Mouse (Mus musculus) testis, adult 2 months (tissue): ENCODE measurements at regions not wholly inside any gene's neighbourhood (a gene's known extent, or its start where the extent isn't known, plus 50 kb on each side); places are given as distances from the start of the nearest gene placed in this dataset.

ENCODE experiments used
- CTCF ChIP-seq: fragments of 200-500 bp; IDR thresholded peaks from 2 replicates; pipeline ENCODE4 v1.5.1; 2012; ENCODE audit warnings: low read depth, mild to moderate bottlenecking, inconsistent platforms, low read length, moderate library complexity; ENCODE audit not compliant: control insufficient read depth, insufficient read depth, insufficient replicate concordance
- POLR2A ChIP-seq: fragments of 200-500 bp; IDR thresholded peaks from 2 replicates; pipeline ENCODE4 v1.6.1; 2012; ENCODE audit warnings: low read depth, mild to moderate bottlenecking, inconsistent platforms, low read length, moderate library complexity; ENCODE audit not compliant: control insufficient read depth

DNA sequence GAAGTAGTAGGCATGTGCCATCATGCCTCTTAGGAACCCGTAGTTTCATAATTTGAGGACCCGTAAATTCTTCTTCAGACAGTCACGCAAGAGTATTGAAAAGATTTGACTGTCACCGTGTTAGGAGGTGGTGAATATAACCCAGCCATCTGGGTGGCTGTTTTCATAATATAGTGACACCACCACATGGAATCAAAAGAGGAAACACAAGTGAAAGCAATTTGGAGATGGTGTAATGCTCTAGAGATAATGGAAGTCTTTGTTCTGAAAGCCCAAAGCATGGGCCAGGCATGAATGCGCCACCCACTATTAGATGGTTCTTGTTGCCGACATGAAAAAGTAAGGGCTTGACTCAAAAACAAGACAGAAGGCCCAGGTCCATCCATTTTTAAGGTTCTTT is 86.9 kb downstream of the Cldn1 start:
- no peak for TF ChIP-seq CTCF
- TF ChIP-seq POLR2A, result no peak
